Mouse (Mus musculus) T-helper 17 cell (primary cell): ENCODE measurements around the gene Slc25a14.

Experiments used
- in situ Hi-C, 2 experiments: fragments of 300-600 bp; cut with MboI, MseI; formaldehyde crosslinking; loops; 1 replicate in 1 of 2; 2 replicates in 1 of 2; pipeline ENCODE4 v1.15.1; 2025; ENCODE audit warnings: high pct_unique_total_duplicates in 2 of 2

The Slc25a14 gene

GRCm38 (mm10) chrX:48623379-48624053 is at the start of gene Slc25a14:
Slc25a14 (plus strand) TSS chrX:48623413.
- in situ Hi-C loops = no loop called here

- in situ Hi-C loops = no loop called here
Measured at GRCm38 (mm10) chrX:48583332-48583731, 39.9 kb upstream of the Slc25a14 start.

DNA sequence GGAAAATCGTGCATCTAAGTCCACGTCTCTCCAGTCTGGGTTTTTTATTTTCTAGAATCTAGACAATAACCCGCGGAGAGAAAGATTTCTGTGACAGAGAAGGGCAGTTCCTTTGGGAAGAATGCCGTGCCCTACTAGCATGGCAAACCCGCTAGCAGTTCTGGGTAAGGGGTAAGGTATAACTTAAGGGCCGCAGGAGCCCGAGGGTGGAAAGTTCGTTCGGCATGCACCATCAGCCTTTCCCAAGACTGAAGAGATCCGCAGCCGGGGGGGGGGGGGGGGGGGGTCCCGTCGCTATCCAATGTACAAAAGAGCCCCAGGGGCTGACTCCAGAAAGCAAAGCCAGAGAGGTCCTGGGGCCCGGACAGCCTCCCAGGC is 29.5 kb upstream of the Slc25a14 start:
- in situ Hi-C loops = no loop called here

- in situ Hi-C loops = no loop called here
Measured at GRCm38 (mm10) chrX:48594099-48594760, 29.0 kb upstream of the Slc25a14 start, which contains the start of gene Zfp280c. Zfp280c (minus strand) TSS chrX:48594504.

- in situ Hi-C loops = no loop called here
Measured at GRCm38 (mm10) chrX:48596053-48596452, 27.2 kb upstream of the Slc25a14 start.

GRCm38 (mm10) chrX:48596906-48597305 is 26.3 kb upstream of the Slc25a14 start:
- in situ Hi-C loops = no loop called here

DNA sequence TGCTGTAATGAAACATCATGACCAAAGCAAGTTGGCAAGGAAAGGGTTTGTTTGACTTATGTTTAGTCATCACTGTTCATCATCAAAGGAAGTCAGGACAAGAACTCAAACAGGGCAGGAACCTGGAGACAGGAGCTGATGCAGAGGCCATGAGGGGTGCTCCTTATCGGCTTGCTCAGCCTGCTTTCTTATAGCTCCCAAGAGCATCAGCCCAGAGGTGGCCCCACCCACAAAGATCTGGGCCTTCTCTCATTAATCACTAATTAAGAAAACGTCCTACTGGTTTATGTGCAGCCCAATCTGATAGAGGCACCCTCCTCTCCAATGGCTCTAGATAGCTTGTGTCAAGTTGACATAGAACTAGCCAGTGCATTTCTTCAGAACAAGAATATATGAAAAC is 18.3 kb upstream of the Slc25a14 start:
- in situ Hi-C loops = no loop called here

DNA sequence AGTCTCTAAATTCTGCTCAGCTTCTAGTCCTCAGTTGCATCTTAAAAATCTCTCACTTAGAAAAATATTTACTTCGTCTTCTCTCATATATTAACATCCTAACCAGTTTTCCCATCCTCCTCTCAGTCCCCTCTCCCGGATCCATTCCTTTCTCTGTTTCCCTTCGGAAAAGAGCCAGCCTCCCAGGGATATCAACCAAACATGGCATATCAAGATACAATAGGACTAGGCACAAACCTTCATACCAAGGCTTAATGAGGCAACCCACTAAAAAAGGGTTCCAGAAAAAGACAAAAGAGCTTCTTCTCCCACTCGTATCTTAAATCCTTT is 199 bp upstream of the Slc25a14 start:
- in situ Hi-C loops = no loop called here

GRCm38 (mm10) chrX:48624054-48624420 is 824 bp downstream of the Slc25a14 start:
- in situ Hi-C loops = no loop called here

- in situ Hi-C loops = no loop called here
Measured at GRCm38 (mm10) chrX:48637032-48637431, 13.8 kb downstream of the Slc25a14 start.

DNA sequence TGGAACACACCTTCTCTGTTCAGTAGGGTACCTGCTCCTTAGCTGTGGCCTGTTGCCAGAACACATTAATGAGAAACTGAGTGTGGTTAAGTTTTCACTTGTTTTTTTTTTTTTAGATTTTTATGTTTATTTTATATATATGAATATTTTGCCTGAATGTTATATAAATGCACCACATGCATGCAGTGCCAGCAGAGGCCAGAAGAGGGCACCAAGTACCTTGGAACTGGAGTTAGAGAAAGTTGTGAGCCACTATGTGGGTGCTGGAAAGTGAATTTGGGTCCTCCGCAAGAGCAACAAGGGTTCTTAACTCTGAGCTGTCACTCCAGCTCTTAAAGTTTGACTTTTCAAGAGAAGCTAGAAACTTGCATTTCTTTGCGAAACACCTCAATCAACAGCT is 20.9 kb downstream of the Slc25a14 start:
- in situ Hi-C loops = no loop called here

DNA sequence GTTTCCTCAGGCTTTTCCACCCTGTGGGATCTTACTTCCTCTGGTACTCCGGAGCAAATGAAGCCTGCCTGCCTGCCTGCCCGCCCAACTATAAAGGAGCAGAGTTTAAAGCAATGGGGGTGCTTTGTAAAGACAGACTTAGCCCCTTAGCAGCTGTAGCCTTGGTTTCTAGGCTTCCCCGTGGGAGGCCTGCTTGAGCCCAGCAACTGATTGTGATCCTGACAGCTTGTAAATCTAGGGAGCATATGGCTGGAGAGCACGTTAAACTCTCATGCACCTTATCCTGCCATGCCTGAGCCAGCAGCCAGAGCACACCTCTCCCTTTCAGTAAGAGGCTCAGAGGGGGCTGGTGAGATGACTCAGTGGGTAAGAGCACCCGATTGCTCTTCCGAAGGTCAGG is 43.6 kb downstream of the Slc25a14 start:
- in situ Hi-C loops = no loop called here

GRCm38 (mm10) chrX:48669588-48669987 is 46.4 kb downstream of the Slc25a14 start:
- in situ Hi-C loops = no loop called here

DNA sequence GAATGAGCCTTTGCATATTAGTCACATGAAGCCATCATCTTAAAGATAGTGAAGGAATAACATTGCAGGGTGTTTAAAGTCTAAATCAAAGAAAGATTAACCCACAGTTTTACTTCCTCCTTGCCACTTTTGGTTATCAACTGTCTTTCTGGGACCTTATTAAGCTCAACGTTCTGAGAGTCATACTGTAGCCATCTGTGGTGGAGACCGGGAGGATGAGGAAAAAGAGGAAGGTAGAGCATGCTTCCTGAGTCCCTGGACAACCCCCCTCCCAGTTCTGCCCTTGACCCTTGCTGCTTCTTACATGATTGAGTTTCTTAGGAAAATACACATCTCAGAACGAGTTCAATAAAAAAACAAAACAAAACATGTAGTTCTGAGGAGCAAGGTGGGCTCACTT is 48.5 kb downstream of the Slc25a14 start:
- in situ Hi-C loops = loop anchor here in 1 of 2 experiments (10.0 kb wide), 1 partner anchor 813 kb away; no protein-coding TSS in a partner anchor

- in situ Hi-C loops = loop anchor here in 1 of 2 experiments (10.0 kb wide), 1 partner anchor 811 kb away; no protein-coding TSS in a partner anchor
Measured at GRCm38 (mm10) chrX:48674171-48674570, 51.0 kb downstream of the Slc25a14 start, which contains the start of gene Gpr119. Gpr119 (minus strand) TSS chrX:48674478.

GRCm38 (mm10) chrX:48683451-48683850 is 60.2 kb downstream of the Slc25a14 start:
- in situ Hi-C loops = loop anchor here (25.0 kb wide), 1 partner anchor 629 kb away; no protein-coding TSS in a partner anchor

- in situ Hi-C loops = loop anchor here (25.0 kb wide), 1 partner anchor 628 kb away; no protein-coding TSS in a partner anchor
Measured at GRCm38 (mm10) chrX:48683857-48684256, 60.6 kb downstream of the Slc25a14 start.

GRCm38 (mm10) chrX:48694460-48694859 is 71.2 kb downstream of the Slc25a14 start:
- in situ Hi-C loops = loop anchor here (25.0 kb wide), 1 partner anchor 618 kb away; no protein-coding TSS in a partner anchor

GRCm38 (mm10) chrX:48694864-48695371 is 71.7 kb downstream of the Slc25a14 start, which contains the start of gene Rbmx2:
Rbmx2 (plus strand) TSS chrX:48695004.
- in situ Hi-C loops = loop anchor here (25.0 kb wide), 1 partner anchor 617 kb away; no protein-coding TSS in a partner anchor

DNA sequence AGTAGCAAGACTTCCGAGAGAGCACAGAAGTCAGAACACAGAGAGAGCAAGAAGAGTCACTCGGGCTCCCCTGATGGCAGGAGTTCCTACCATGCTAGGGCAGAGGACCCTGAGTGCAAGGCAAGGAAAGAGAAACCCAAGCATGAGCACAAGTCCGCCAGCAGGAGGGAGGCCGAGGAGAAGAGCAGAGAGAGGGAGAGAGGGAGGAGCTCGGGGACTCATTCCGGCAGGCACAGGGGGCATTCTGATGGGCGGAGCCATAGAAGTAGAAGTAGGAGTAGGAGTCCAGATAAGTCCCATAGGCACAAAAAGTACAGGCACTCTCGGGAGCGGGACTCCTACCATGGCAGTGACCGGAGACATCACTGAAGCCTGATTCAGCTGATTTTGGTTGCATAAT is 86.5 kb downstream of the Slc25a14 start:
- in situ Hi-C loops = no loop called here
